Mouse (Mus musculus) ES-Bruce4 (cell line): ENCODE measurements around the gene Rpl34. TPM values are rescaled to one million over a fixed set of nuclear protein-coding genes. Genes with fewer than 3 reads are reported as not detected.

Source experiments
- H3K27ac ChIP-seq: 2 replicates; pipeline ENCODE4 v1.5.1; 2012; ENCODE audit warnings: low read length, inconsistent platforms; ENCODE audit not compliant: insufficient read depth
- H3K27me3 ChIP-seq: 2 replicates; pipeline ENCODE4 v1.6.1; 2012; ENCODE audit warnings: mild to moderate bottlenecking, low read length, inconsistent platforms; ENCODE audit not compliant: control insufficient read depth, poor library complexity, insufficient read depth, severe bottlenecking
- H3K36me3 ChIP-seq: 2 replicates; pipeline ENCODE4 v1.6.1; 2012; ENCODE audit warnings: inconsistent platforms, mild to moderate bottlenecking, low read length, moderate library complexity; ENCODE audit not compliant: control insufficient read depth, poor library complexity, insufficient read depth, severe bottlenecking
- H3K4me1 ChIP-seq: one replicate; pipeline ENCODE4 v1.8.1; 2011; ENCODE audit warnings: low read length; ENCODE audit not compliant: control insufficient read depth, insufficient read depth
- H3K4me3 ChIP-seq: 2 replicates; pipeline ENCODE4 v1.5.1; 2011; ENCODE audit warnings: low read depth, mild to moderate bottlenecking, low read length
- H3K9ac ChIP-seq: 2 replicates; pipeline ENCODE4 v1.6.1; 2012; ENCODE audit warnings: low read depth, mild to moderate bottlenecking, inconsistent platforms; ENCODE audit not compliant: poor library complexity, severe bottlenecking
- H3K9me3 ChIP-seq: replicated peaks from 2 replicates; pipeline ENCODE4 v1.6.1; 2012; ENCODE audit warnings: mild to moderate bottlenecking, low read length, inconsistent platforms; ENCODE audit not compliant: control insufficient read depth, poor library complexity, insufficient read depth, severe bottlenecking
- CTCF ChIP-seq: IDR thresholded peaks from one replicate; pipeline ENCODE4 v1.8.1; 2011; ENCODE audit warnings: low read depth, low read length
- EP300 ChIP-seq: IDR thresholded peaks from 2 replicates; pipeline ENCODE4 v1.6.1; 2011; ENCODE audit warnings: low read depth, low read length; ENCODE audit not compliant: insufficient read depth
- POLR2A ChIP-seq: IDR thresholded peaks from one replicate; pipeline ENCODE4 v1.8.1; 2011; ENCODE audit warnings: low read length; ENCODE audit not compliant: insufficient read depth
- polyA plus RNA-seq: library from polyadenylated mRNA; stranded (reverse); fragments of >200 nt; gene quantifications from 2 replicates; pipeline ENCODE4 v1.2.4, GENCODE M21; 2011; ENCODE audit warnings: low read depth; ENCODE audit not compliant: missing spikeins, insufficient read depth, insufficient read length

Gene Rpl34
- 1,289 and 1,419 TPM in 2 replicates for polyA plus RNA-seq

GRCm38 (mm10) chr3:130730189-130730653 is at the start of gene Rpl34:
Gene Rpl34, minus strand, starts transcription at chr3:130730398.
- Histone ChIP-seq H3K9ac (peak within 1 kb of the TSS; percentile 96), H3K27ac (peak within 1 kb of the TSS; percentile 95), H3K9me3 (no peaks in the 10 kb centered on the region), H3K36me3 (peaks cover 41% of the 10 kb centered on the region), H3K4me1 (no peaks in the 10 kb centered on the region), H3K4me3 (peak within 1 kb of the TSS; percentile 99), H3K27me3 (no peaks in the 10 kb centered on the region)
- TF ChIP-seq CTCF (no peak), EP300 (no peak), POLR2A (peak; percentile 6)

DNA sequence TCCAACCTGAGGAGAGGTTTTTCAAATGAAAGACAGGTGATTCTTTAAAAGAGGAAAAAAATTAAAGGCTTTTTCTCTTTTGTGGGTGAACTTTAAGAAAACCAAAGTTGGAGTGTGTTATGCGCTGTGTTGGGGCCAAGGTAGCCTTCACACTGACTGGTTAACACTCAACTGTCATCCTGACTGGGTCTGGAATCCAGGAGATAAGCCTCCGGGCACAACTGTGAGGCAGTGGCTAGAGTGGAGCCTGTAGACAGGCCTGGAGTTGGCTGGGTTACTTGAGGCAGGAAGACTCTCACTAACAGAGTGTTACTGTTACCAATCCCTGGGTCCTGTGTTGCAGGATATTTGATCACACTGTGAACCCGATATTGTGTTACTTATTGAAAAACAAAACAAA is 38.0 kb upstream of the Rpl34 start:
- Histone ChIP-seq H3K27me3 (no peaks in the 10 kb centered on the region; the same call in 1 of the 2 replicates), H3K4me1 (no peaks in the 10 kb centered on the region), H3K27ac (no peak overlapping the region), H3K9me3 (no peaks in the 10 kb centered on the region), H3K4me3 (no peak overlapping the region), H3K36me3 (no peaks in the 10 kb centered on the region), H3K9ac (no peak overlapping the region)
- TF ChIP-seq EP300, result no peak
- no peak for TF ChIP-seq CTCF
- TF ChIP-seq POLR2A, result no peak

DNA sequence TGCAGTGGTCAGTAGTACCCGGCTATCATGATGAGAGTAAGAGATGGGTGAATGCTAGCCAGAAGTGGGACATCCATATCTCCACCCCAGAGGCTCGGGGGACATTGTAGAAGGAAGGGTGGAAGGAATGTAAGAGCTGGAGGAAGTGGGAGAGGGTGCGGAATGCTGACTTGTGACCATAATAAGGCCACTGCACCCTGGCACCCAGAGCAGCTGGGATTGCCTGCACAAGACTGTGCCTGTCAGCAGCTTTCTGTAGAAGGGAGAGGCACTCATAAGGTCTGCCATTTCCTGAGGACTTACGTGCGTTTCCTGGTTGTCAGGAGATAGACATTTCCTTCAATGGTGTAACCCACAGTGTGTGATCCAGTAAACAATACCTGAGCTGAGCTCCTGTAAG is 33.9 kb upstream of the Rpl34 start:
- TF ChIP-seq POLR2A (no peak), CTCF (no peak), EP300 (no peak)
- H3K27me3 ChIP-seq, result no peaks in the 10 kb centered on the region
- H3K4me1 ChIP-seq, result no peaks in the 10 kb centered on the region
- no peaks in the 10 kb centered on the region for H3K36me3 ChIP-seq
- H3K4me3 ChIP-seq, result no peak overlapping the region
- H3K9ac ChIP-seq, result no peak overlapping the region
- H3K9me3 ChIP-seq, result no peaks in the 10 kb centered on the region
- H3K27ac ChIP-seq, result no peak overlapping the region

DNA sequence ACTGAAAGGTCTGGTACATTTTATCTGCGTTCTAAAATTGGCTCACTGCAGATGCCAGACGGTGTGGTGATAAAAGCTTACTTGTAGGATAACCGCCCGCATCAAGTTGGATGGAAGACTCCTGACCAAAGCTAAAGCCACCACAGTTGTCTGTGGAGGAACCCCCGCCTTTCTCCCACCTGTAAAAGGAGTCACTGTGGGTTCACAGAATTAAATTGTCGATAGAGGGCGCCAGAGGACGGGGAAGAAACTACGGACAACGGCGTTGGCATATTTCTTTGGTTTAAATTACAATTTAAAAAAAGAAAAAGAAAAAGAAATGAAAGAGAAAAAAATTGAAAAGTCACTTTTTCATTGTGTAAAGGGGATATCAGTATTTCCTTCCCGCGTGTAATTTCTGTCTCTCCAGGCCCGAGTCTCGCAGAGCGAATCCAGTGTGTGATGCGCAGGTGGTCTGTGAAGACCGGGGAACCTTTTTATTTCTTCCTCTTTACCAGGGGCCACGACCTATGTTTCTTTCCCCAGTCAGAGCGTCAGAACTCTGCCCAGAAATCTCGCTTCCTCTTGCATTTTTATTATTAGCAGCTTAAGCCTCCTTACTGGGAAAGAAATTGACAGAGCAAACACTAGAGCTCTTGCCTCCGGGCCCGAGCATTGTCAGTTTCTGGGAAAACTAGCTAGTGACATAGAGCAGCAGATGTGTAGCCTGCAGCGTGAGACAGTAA is 30.7 kb upstream of the Rpl34 start:
- no peak for TF ChIP-seq POLR2A
- no peak for TF ChIP-seq EP300
- peak; percentile 42 for TF ChIP-seq CTCF
- H3K4me3 ChIP-seq, result no peak overlapping the region
- H3K27me3 ChIP-seq, result no peaks in the 10 kb centered on the region
- H3K36me3 ChIP-seq, result no peaks in the 10 kb centered on the region
- H3K27ac ChIP-seq, result no peak overlapping the region
- H3K4me1 ChIP-seq, result no peaks in the 10 kb centered on the region
- H3K9me3 ChIP-seq, result no peaks in the 10 kb centered on the region
- no peak overlapping the region for H3K9ac ChIP-seq

DNA sequence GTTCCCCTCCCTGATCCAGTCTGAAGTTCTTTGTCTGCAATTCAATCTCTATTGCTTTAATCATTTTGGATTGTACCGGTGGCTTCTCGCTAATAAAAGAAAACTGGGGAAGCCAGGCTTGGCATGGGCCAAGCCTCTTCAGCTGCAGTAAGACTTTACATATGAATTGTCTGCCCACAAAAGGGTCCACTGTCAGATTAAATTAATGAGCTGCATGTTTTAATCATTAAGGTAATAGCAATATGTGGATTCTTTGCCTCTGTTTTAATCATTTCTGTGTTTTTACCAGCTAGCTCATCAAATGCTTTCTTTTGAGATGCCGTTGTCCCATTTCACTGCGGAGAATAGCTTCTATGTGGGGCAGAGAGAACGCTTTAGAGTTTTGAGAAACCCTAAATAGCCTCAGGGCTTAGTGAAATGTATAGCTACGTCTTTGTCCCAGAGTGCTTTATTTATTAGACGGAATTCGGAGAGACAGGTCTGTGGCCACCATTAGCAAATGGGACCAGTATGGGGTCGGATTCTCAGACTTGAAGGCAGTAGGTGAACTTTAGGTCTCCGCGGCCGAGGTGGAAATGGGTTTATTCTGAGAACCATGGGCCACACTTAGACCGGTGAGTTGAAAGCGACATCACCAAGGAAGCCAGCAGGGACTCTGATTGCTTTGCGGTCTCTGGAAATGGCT is 28.1 kb upstream of the Rpl34 start:
- Histone ChIP-seq H3K9ac (no peak overlapping the region), H3K36me3 (no peaks in the 10 kb centered on the region), H3K4me3 (no peak overlapping the region), H3K27me3 (no peaks in the 10 kb centered on the region), H3K27ac (no peak overlapping the region), H3K4me1 (no peaks in the 10 kb centered on the region), H3K9me3 (no peaks in the 10 kb centered on the region)
- TF ChIP-seq EP300, result no peak
- no peak for TF ChIP-seq CTCF
- no peak for TF ChIP-seq POLR2A
